Mouse (Mus musculus) stomach, embryonic 14.5 days (tissue): ENCODE results near the gene Olfr435. TPM values are rescaled to one million over a fixed set of nuclear protein-coding genes. Genes with fewer than 3 reads are reported as not detected.

Source experiments
- ATAC-seq: fragments of 200-750 bp; cut with Nextera tagmentation; 2 replicates; pipeline ENCODE4 v1.8.0; 2017; ENCODE audit warnings: low read depth, moderate TSS enrichment; ENCODE audit not compliant: insufficient number of reproducible peaks, insufficient read depth, low FRiP score
- H3K27ac ChIP-seq: fragments of 300-500 bp; sonication (generic); 2 replicates; pipeline ENCODE4 v1.5.1; 2014; ENCODE audit warnings: mild to moderate bottlenecking, low read length, moderate library complexity, mixed read lengths
- H3K27me3 ChIP-seq: fragments of 300-500 bp; sonication (generic); 2 replicates; pipeline ENCODE4 v1.6.1; 2014; ENCODE audit warnings: low read length, control low read depth, mixed read lengths; ENCODE audit not compliant: control insufficient read depth, insufficient read depth
- H3K36me3 ChIP-seq: fragments of 300-500 bp; sonication (generic); 2 replicates; pipeline ENCODE4 v1.6.1; 2014; ENCODE audit warnings: mild to moderate bottlenecking, control low read depth, low read length, moderate library complexity, mixed read lengths; ENCODE audit not compliant: control insufficient read depth, insufficient read depth
- H3K4me1 ChIP-seq: fragments of 300-500 bp; sonication (generic); 2 replicates; pipeline ENCODE4 v1.6.1; 2014; ENCODE audit warnings: low read length, control low read depth, mixed read lengths; ENCODE audit not compliant: control insufficient read depth, insufficient read depth
- H3K4me2 ChIP-seq: fragments of 300-500 bp; sonication (generic); replicated peaks from 2 replicates; pipeline ENCODE4 v1.6.1; 2014; ENCODE audit warnings: low read depth, low read length, control low read depth
- H3K4me3 ChIP-seq: fragments of 300-500 bp; sonication (generic); 2 replicates; pipeline ENCODE4 v1.5.1; 2014; ENCODE audit warnings: low read depth, low read length, control low read depth
- H3K9ac ChIP-seq: fragments of 300-500 bp; sonication (generic); replicated peaks from 2 replicates; pipeline ENCODE4 v1.6.1; 2014; ENCODE audit warnings: low read depth, mild to moderate bottlenecking, control low read depth, low read length, moderate library complexity, mixed read lengths
- H3K9me3 ChIP-seq: fragments of 300-500 bp; sonication (generic); 2 replicates; pipeline ENCODE4 v1.6.1; 2016; ENCODE audit warnings: low read depth, low read length, control low read depth; ENCODE audit not compliant: control insufficient read depth
- whole genome bisulfite sequencing: fragments of 180-500 bp; shearing (Covaris S2); extraction: QIAGEN DNeasy Blood & Tissue Kit; methylation state at CpG from one replicate; pipeline ENCODE4 v1.1.7; 2014; 5-methylcytosine and 5-hydroxymethylcytosine counted together
- polyA plus RNA-seq: library from polyadenylated mRNA; unstranded; fragments of >200 nt; fragmentation: Nextera tagmentation; extraction: Ambion mirVana; gene quantifications from 2 replicates; pipeline ENCODE4 v1.2.1, GENCODE M21; 2014

Gene Olfr435
- polyA plus RNA-seq = not detected in 2 replicates

DNA sequence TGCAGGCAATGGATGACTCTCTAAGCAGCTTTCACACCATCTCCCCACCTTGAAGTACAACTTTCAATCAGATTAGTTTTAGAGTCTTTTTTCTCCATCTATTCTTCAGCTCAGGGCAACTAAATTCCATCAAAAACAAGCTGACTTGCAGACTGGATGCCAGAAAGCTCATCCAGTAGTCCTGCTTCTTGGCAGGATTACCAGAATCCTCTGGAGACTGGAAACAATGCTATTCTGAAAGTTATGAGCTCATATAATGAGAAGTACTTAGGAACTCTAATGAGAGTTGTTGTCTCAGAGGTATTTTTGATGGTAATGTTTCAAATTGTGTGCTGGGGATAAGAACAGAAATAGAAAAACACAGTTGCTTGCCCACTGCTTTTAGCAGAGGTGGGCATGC lies at the start of gene Olfr435:
TSS of gene Olfr435 (plus strand) at position 366 of the 400 bp plus-strand sequence.
- Histone ChIP-seq H3K27me3 (no peaks in the 10 kb centered on the region), H3K4me1 (no peaks in the 10 kb centered on the region), H3K9me3 (no peaks in the 10 kb centered on the region), H3K4me3 (no peak within 1 kb of the TSS), H3K27ac (no peak within 1 kb of the TSS), H3K4me2 (no peak within 1 kb of the TSS), H3K36me3 (no peaks in the 10 kb centered on the region), H3K9ac (no peak within 1 kb of the TSS)
- no peak for ATAC-seq

DNA sequence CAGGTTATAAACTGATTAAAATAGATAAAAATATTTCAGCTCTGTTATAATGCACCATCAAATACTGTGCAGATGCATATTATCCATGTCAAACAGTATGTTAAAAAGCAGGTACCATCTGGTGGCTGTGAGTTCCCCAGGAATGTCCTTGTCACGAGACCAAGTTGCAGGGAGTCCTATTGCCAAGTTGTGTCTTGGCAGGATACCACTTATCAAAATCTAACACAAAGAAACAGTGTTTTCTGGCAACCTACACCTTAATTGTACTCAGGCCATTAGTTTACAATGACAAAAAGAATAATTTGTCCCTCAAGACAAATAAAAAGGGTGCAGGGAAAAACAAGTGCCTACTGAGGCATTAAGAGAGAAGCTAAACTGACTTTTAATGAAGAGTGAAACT lies 37.4 kb upstream of the Olfr435 start:
- Histone ChIP-seq H3K4me1 (no peaks in the 10 kb centered on the region), H3K9ac (no peak overlapping the region), H3K4me2 (no peak overlapping the region), H3K27ac (no peak overlapping the region), H3K36me3 (no peaks in the 10 kb centered on the region), H3K9me3 (no peaks in the 10 kb centered on the region), H3K4me3 (no peak overlapping the region), H3K27me3 (no peaks in the 10 kb centered on the region)
- ATAC-seq = no peak
- WGBS = 81% methylated on average over 1 of the region's 1 CpGs

DNA sequence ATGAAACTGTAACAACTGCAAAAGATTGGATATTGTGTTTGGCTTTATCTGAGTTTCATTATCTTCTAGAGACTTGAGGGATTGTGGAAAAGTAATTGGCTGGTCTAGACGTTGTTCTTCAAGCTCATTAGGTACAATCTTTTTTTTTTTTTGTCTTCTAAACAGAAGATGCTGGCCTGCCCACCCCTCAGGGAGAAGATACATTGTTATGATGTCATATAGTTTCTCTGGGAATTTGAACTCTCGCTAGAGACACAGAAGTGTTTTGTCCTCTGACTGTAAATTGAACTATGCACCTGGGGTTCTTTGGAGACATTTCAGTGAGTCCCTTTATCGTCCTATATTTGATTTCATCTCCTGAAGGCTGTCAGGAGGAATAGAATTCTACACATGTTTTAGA lies 34.0 kb upstream of the Olfr435 start, which contains the start of gene Olfr437:
TSS of gene Olfr437 (plus strand) at position 301 of the 400 bp plus-strand sequence.
- Histone ChIP-seq H3K27ac (no peak within 1 kb of the TSS), H3K4me3 (no peak within 1 kb of the TSS), H3K4me2 (no peak within 1 kb of the TSS), H3K27me3 (no peaks in the 10 kb centered on the region), H3K9ac (no peak within 1 kb of the TSS), H3K4me1 (no peaks in the 10 kb centered on the region), H3K9me3 (no peaks in the 10 kb centered on the region), H3K36me3 (no peaks in the 10 kb centered on the region)
- no peak for ATAC-seq
- WGBS = 66% methylated on average over 3 of the region's 3 CpGs

DNA sequence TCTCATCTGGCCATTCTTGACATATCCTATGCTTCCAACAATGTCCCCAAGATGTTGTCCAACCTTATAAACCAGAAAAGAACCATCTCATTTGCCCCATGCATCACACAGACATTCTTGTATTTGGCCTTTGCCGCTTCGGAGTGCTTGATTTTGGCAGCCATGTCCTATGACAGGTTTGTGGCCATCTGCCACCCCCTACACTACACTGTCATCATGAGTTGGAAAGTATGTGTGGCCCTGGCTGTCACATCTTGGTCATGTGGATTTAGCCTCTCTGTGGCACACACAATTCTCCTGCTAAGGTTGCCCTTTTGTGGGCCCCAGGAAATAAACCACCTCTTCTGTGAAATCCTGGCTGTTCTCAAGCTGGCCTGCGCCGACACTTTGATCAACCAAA lies 29.7 kb upstream of the Olfr435 start:
- no peak overlapping the region for H3K27ac ChIP-seq
- no peak overlapping the region for H3K4me2 ChIP-seq
- no peaks in the 10 kb centered on the region for H3K4me1 ChIP-seq
- H3K4me3 ChIP-seq = no peak overlapping the region
- no peaks in the 10 kb centered on the region for H3K27me3 ChIP-seq
- no peak overlapping the region for H3K9ac ChIP-seq
- no peaks in the 10 kb centered on the region for H3K9me3 ChIP-seq
- ATAC-seq = no peak
- WGBS = 95% methylated on average over 4 of the region's 4 CpGs
- no peaks in the 10 kb centered on the region for H3K36me3 ChIP-seq

DNA sequence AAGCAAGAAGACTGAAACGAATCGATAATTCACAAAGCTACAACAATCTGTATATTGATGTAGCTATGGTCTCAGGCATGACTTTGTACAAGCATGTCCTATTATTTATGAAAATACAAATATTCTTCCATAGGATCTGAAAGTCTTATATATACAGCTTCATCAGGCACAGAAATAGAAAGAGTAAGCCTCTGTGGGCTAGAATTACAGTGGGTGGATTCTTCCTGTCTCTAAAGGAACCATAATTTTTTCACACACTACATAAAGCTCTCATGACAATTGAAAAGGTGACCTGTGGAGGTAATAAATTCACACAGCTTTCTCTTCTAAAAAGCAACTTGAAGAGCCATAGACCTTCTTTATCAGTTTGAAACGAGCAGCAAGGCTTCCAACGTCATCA lies 25.1 kb upstream of the Olfr435 start, which contains the start of gene Olfr13:
TSS of gene Olfr13 (plus strand) at position 301 of the 400 bp plus-strand sequence.
- Histone ChIP-seq H3K27me3 (no peaks in the 10 kb centered on the region), H3K9me3 (no peaks in the 10 kb centered on the region), H3K4me2 (no peak within 1 kb of the TSS), H3K4me1 (no peaks in the 10 kb centered on the region), H3K27ac (no peak within 1 kb of the TSS), H3K36me3 (no peaks in the 10 kb centered on the region), H3K9ac (no peak within 1 kb of the TSS), H3K4me3 (no peak within 1 kb of the TSS)
- WGBS = 53% methylated on average over 4 of the region's 4 CpGs
- ATAC-seq = no peak

DNA sequence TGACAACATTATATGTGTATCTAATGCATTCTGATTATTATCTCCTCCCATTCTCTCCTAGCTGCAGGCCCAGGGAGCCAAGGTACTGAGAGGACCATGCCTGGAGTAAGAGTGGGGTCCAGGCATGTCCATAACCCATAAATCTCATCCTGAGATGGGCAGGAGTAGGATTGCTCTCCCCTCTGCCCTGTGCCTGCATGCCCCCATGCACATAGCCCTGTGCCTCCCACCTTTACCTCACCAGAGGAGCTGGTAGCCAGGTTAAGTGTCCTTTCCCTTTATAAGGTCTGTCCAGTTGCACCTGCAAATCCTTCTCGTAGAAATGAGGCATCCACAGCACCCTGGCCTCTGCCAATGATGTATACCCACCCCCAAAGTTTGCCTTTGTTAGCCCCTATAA lies 18.8 kb upstream of the Olfr435 start:
- Histone ChIP-seq H3K4me1 (no peaks in the 10 kb centered on the region), H3K4me2 (no peak overlapping the region), H3K36me3 (no peaks in the 10 kb centered on the region), H3K9me3 (no peaks in the 10 kb centered on the region), H3K4me3 (no peak overlapping the region), H3K27ac (no peak overlapping the region), H3K27me3 (no peaks in the 10 kb centered on the region), H3K9ac (no peak overlapping the region)
- ATAC-seq = no peak
- WGBS = 65% methylated on average over 1 of the region's 1 CpGs

DNA sequence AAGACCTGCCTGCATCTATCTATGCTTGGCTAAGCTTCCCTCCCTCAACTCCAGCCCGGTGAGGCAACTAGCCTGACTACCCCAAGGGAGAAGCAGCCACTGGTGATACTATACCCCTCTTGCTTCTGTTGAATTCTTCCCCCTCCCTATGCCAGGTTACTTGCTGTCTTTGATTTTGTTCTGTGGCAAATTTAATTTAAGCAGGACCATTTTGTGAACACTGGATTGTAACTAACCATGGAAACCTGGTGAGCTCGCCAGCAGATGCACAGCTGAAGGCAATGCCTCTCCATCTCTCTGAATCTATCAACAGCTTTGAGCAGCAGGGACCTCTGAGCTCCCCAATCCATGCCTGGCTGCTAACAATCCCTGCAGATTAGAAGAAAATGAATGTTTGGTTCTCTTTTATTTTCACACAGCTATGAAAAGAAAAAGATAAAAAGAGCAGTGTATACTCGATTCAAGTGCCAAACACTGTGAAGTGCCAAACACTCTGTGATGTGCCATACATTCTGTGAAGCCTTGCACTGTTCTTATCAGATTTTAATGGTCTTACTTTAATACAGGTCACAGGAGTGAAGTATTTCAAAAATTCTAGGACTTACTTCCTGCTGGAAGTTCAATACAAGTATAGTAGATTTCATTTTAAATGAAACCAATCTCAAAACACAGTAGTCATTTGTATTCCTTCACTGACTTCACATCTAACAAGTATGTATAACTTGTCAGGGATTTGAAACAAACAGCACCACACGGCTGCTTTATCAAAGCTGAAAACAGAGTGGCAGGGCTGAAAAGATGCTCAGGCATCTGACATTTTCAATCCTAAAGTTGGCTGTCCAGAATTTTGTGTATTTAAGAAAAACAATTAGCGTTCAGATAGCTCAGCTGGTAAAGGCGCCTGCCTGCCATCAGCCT lies 18.1 kb upstream of the Olfr435 start:
- H3K27ac ChIP-seq = no peak overlapping the region
- no peaks in the 10 kb centered on the region for H3K4me1 ChIP-seq
- 55% methylated on average over 6 of the region's 6 CpGs for WGBS
- H3K9ac ChIP-seq = no peak overlapping the region
- H3K4me3 ChIP-seq = no peak overlapping the region
- H3K9me3 ChIP-seq = no peaks in the 10 kb centered on the region
- H3K36me3 ChIP-seq = no peaks in the 10 kb centered on the region
- H3K4me2 ChIP-seq = no peak overlapping the region
- no peaks in the 10 kb centered on the region for H3K27me3 ChIP-seq
- ATAC-seq = no peak

DNA sequence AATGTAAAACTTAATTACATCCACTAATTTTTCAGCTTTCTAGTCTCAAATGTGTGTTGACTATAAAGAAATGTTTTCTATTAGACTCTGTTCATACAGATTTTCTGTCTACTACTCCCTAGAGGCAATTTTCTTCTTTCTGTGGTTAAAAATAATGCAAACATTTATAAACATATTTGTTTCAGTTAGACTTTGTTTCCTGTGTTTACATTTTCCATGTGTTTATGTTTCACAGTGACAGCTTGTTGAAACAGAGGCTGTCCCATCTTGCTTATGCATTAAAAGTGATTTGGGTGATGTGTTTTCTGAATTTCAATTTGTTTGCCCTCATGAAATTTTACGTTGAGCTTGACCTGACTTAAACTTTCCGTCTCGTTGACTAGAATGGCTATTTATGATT lies 6.0 kb upstream of the Olfr435 start:
- H3K27me3 ChIP-seq = no peaks in the 10 kb centered on the region
- no peak overlapping the region for H3K4me2 ChIP-seq
- no peak overlapping the region for H3K27ac ChIP-seq
- 42% methylated on average over 3 of the region's 3 CpGs for WGBS
- H3K9ac ChIP-seq = no peak overlapping the region
- no peaks in the 10 kb centered on the region for H3K36me3 ChIP-seq
- no peak overlapping the region for H3K4me3 ChIP-seq
- no peaks in the 10 kb centered on the region for H3K4me1 ChIP-seq
- no peaks in the 10 kb centered on the region for H3K9me3 ChIP-seq
- no peak for ATAC-seq
